Mouse (Mus musculus) erythroblast, embryonic 14.5 days (primary cell): ENCODE measurements around the gene Rundc3a.

Experiments
- GATA1 ChIP-seq: IDR thresholded peaks from 2 replicates; pipeline ENCODE4 v1.6.1; 2012; ENCODE audit warnings: low read length, inconsistent platforms, mixed read lengths
- TAL1 ChIP-seq: IDR thresholded peaks from 3 replicates; pipeline ENCODE4 v1.6.1; 2012; ENCODE audit warnings: low read length, inconsistent platforms, mixed read lengths

GRCm38 (mm10) chr11:102350416-102350815 is 42.8 kb upstream of the Rundc3a start:
- TF ChIP-seq TAL1 (no peak), GATA1 (no peak)
